Comparison of ENCODE assay signal across 12 mouse cellular contexts in the genomic region with DNA sequence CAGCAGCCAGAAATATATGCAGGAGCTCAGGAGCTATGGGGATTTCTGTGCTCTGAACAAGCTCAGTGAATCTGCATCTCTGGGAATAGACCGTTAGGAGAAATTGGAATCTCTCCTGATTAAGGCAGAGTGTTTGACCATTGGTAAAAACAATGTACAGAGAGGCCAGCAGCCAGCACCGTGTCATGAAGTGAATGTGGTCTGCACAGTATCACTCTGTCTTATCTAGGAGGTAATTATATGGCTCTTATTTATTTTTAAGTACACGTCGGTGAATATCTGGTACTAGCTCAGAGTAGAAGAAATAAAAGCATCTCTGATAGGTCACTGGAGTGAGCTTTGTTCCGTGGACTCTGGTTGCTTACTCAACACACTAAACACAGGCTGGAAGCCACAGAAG.
"Had no signal": no experiment of that assay in that cellular context is flagged by ENCODE, and none has a peak within 500 bp of the region (broad histone marks: within the 10 kb centered on the region; RNA-seq: fewer than 3 reads in every experiment).

No protein-coding gene starts in this region.

- H3K9ac ChIP-seq: limb, embryonic 15.5 days; liver, embryonic 12.5 days; midbrain, embryonic 12.5 days; neural tube, embryonic 13.5 days had no signal

- H3K4me1 ChIP-seq: limb, embryonic 15.5 days; liver, embryonic 12.5 days; neural tube, embryonic 13.5 days had no signal

- H3K36me3 ChIP-seq: limb, embryonic 15.5 days; liver, embryonic 12.5 days; midbrain, embryonic 12.5 days; neural tube, embryonic 13.5 days had no signal

- H3K27me3 ChIP-seq: limb, embryonic 15.5 days; liver, embryonic 12.5 days; midbrain, embryonic 12.5 days; neural tube, embryonic 13.5 days had no signal

- H3K9me3 ChIP-seq: limb, embryonic 15.5 days; liver, embryonic 12.5 days; midbrain, embryonic 12.5 days; neural tube, embryonic 13.5 days had no signal

- H3K4me2 ChIP-seq: limb, embryonic 15.5 days; liver, embryonic 12.5 days; midbrain, embryonic 12.5 days; neural tube, embryonic 13.5 days had no signal

- DNase-seq: kidney, postnatal 36 days; layer of hippocampus, adult 9-11 months; layer of hippocampus, postnatal 36 days; retina, postnatal 1 day; thymus, adult 2 months; thymus, postnatal 25 days had no signal

- H3K4me3 ChIP-seq: limb, embryonic 15.5 days; liver, embryonic 12.5 days; midbrain, embryonic 12.5 days; neural tube, embryonic 13.5 days had no signal

- H3K27ac ChIP-seq: kidney, postnatal 0 days; limb, embryonic 15.5 days; liver, embryonic 12.5 days; midbrain, embryonic 12.5 days; neural tube, embryonic 13.5 days had no signal

- ATAC-seq: liver, embryonic 12.5 days; midbrain, embryonic 16.5 days had no signal
